Mouse (Mus musculus) intestine, postnatal 0 days (tissue): ENCODE measurements around the gene Anks6. TPM values are rescaled to one million over a fixed set of nuclear protein-coding genes. Genes with fewer than 3 reads are reported as not detected.
A peak's percentile ranks its signal among the peaks of the same experiment; 100 is the strongest.

Source experiments
- ATAC-seq: fragments of 200-750 bp; cut with Nextera tagmentation; 2 replicates; pipeline ENCODE4 v1.8.0; 2017; ENCODE audit warnings: mild to moderate bottlenecking, moderate TSS enrichment, moderate library complexity
- H3K27ac ChIP-seq: fragments of 300-500 bp; sonication (generic); 2 replicates; pipeline ENCODE4 v1.5.1; 2014; ENCODE audit warnings: mild to moderate bottlenecking, low read depth, low read length, moderate library complexity
- H3K27me3 ChIP-seq: fragments of 300-500 bp; sonication (generic); replicated peaks from 2 replicates; pipeline ENCODE4 v1.6.1; 2014; ENCODE audit warnings: low read length, mixed read lengths; ENCODE audit not compliant: control insufficient read depth, insufficient read depth
- H3K36me3 ChIP-seq: fragments of 300-500 bp; sonication (generic); 2 replicates; pipeline ENCODE4 v1.6.1; 2014; ENCODE audit warnings: mild to moderate bottlenecking, moderate library complexity; ENCODE audit not compliant: control insufficient read depth, insufficient read depth
- H3K4me1 ChIP-seq: fragments of 300-500 bp; sonication (generic); replicated peaks from 2 replicates; pipeline ENCODE4 v1.6.1; 2014; ENCODE audit warnings: antibody characterized with exemption, low read length, mixed read lengths; ENCODE audit not compliant: control insufficient read depth, insufficient read depth
- H3K4me2 ChIP-seq: fragments of 300-500 bp; sonication (generic); replicated peaks from 2 replicates; pipeline ENCODE4 v1.6.1; 2014; ENCODE audit warnings: low read depth, mild to moderate bottlenecking, moderate library complexity
- H3K4me3 ChIP-seq: fragments of 300-500 bp; sonication (generic); 2 replicates; pipeline ENCODE4 v1.5.1; 2014; ENCODE audit warnings: low read depth, low read length
- H3K9ac ChIP-seq: fragments of 300-500 bp; sonication (generic); 2 replicates; pipeline ENCODE4 v1.6.1; 2014; ENCODE audit warnings: mild to moderate bottlenecking, low read depth, low read length
- H3K9me3 ChIP-seq: fragments of 300-500 bp; sonication (generic); 2 replicates; pipeline ENCODE4 v1.6.1; 2016; ENCODE audit warnings: mixed run types; ENCODE audit not compliant: control insufficient read depth
- CTCF ChIP-seq: sonication (generic); IDR thresholded peaks from 2 replicates; pipeline ENCODE4 v1.5.1; 2016; ENCODE audit warnings: low read depth, mild to moderate bottlenecking, control low read depth, antibody characterized with exemption, moderate library complexity
- WGBS: fragments of 180-500 bp; shearing (Covaris S2); extraction: QIAGEN DNeasy Blood & Tissue Kit; methylation state at CpG from one replicate; pipeline ENCODE4 v1.1.7; 2014; 5-methylcytosine and 5-hydroxymethylcytosine counted together
- polyA plus RNA-seq: library from polyadenylated mRNA; unstranded; fragments of >200 nt; fragmentation: Nextera tagmentation; extraction: Ambion mirVana; gene quantifications from 2 replicates; pipeline ENCODE4 v1.2.1, GENCODE M21; 2015

Anks6 gene
- polyA plus RNA-seq, 1 experiment from 2014 or later = 1.3 TPM

- no peaks in the 10 kb centered on the region for H3K9me3 ChIP-seq
- H3K4me3 ChIP-seq = no peak overlapping the region
- no peak overlapping the region for H3K4me2 ChIP-seq
- no peak for ATAC-seq
- WGBS = 61% methylated on average over 11 of the region's 11 CpGs
- TF ChIP-seq CTCF = no peak
- H3K36me3 ChIP-seq = no peaks in the 10 kb centered on the region
- no peaks in the 10 kb centered on the region for H3K4me1 ChIP-seq
- no peaks in the 10 kb centered on the region for H3K27me3 ChIP-seq
- no peak overlapping the region for H3K27ac ChIP-seq
- no peak overlapping the region for H3K9ac ChIP-seq
Observed at GRCm38 (mm10) chr4:46976671-46977071, 80.6 kb downstream of the Anks6 start.

GRCm38 (mm10) chr4:46973322-46973721, 83.9 kb downstream of the Anks6 start:
- Histone ChIP-seq H3K36me3 (no peaks in the 10 kb centered on the region), H3K9me3 (no peaks in the 10 kb centered on the region), H3K4me1 (no peaks in the 10 kb centered on the region; the same call in 1 of the 2 replicates), H3K4me2 (peak overlapping the region; percentile 6), H3K4me3 (no peak overlapping the region), H3K27ac (no peak overlapping the region), H3K9ac (no peak overlapping the region), H3K27me3 (no peaks in the 10 kb centered on the region)
- ATAC-seq = peak; percentile 72
- peak; percentile 25 for TF ChIP-seq CTCF
- 38% methylated on average over 10 of the region's 10 CpGs for WGBS

- Histone ChIP-seq H3K36me3 (no peaks in the 10 kb centered on the region), H3K9ac (no peak overlapping the region), H3K27ac (no peak overlapping the region), H3K4me3 (no peak overlapping the region), H3K4me1 (no peaks in the 10 kb centered on the region; the same call in 1 of the 2 replicates), H3K9me3 (no peaks in the 10 kb centered on the region), H3K4me2 (no peak overlapping the region), H3K27me3 (no peaks in the 10 kb centered on the region)
- peak; percentile 82 for ATAC-seq
- peak; percentile 20 for TF ChIP-seq CTCF
- 43% methylated on average over 10 of the region's 10 CpGs for WGBS
Observed at GRCm38 (mm10) chr4:46967981-46968380, 89.2 kb downstream of the Anks6 start.

GRCm38 (mm10) chr4:46966551-46966950, 90.7 kb downstream of the Anks6 start:
- H3K27ac ChIP-seq = no peak overlapping the region
- no peak overlapping the region for H3K4me2 ChIP-seq
- no peak overlapping the region for H3K4me3 ChIP-seq
- no peaks in the 10 kb centered on the region; the same call in 1 of the 2 replicates for H3K4me1 ChIP-seq
- TF ChIP-seq CTCF = no peak
- no peak for ATAC-seq
- H3K36me3 ChIP-seq = no peaks in the 10 kb centered on the region
- H3K9ac ChIP-seq = no peak overlapping the region
- no peaks in the 10 kb centered on the region for H3K27me3 ChIP-seq
- no peaks in the 10 kb centered on the region for H3K9me3 ChIP-seq

Other genes with a start within 250 kb of the Anks6 start
- gene Gabbr2, start 65.6 kb downstream of the Anks6 start, polyA plus RNA-seq = 0.07 and 0.14 TPM in 2 replicates
- gene Galnt12, start 34.5 kb upstream of the Anks6 start, polyA plus RNA-seq = 16.5 and 19.2 TPM in 2 replicates
- gene Col15a1, start 150.7 kb upstream of the Anks6 start, polyA plus RNA-seq = 13.0 and 13.1 TPM in 2 replicates